Mouse (Mus musculus) ES-E14 (cell line): Measurements from ENCODE around the gene Lrrc55.

Experiments
- CHD2 ChIP-seq: IDR thresholded peaks from 2 replicates; pipeline ENCODE4 v1.6.1; 2014; ENCODE audit warnings: mild to moderate bottlenecking, low read depth, low read length, inconsistent platforms
- MAFK ChIP-seq: IDR thresholded peaks from 2 replicates; pipeline ENCODE4 v1.6.1; 2014; ENCODE audit warnings: mild to moderate bottlenecking, low read depth, low read length, inconsistent platforms; ENCODE audit not compliant: insufficient read depth
- ZC3H11A ChIP-seq: IDR thresholded peaks from 2 replicates; pipeline ENCODE4 v1.6.1; 2012; ENCODE audit warnings: low read depth, mild to moderate bottlenecking, inconsistent platforms, low read length, borderline replicate concordance

GRCm38 (mm10) chr2:85151233-85151632, 45.8 kb downstream of the Lrrc55 start:
- TF ChIP-seq ZC3H11A = no peak
- TF ChIP-seq MAFK = no peak
- no peak for TF ChIP-seq CHD2
